Mouse (Mus musculus): ENCODE results near the gene Wbp4. TPM values are rescaled to one million over a fixed set of nuclear protein-coding genes. Genes with fewer than 3 reads are reported as not detected.
"Not testable (repeated sequence)": the region's sequence is repeated elsewhere in the genome, so short reads cannot be mapped to it uniquely, and the experiment has no call there.

The Wbp4 gene
- polyA plus RNA-seq, 1 experiment from 2014 or later = 43.9 TPM

GRCm38 (mm10) chr14:79480624-79481338 lies 539 bp downstream of the Wbp4 start, which contains the start of gene Elf1:
Elf1 (plus strand) TSS chr14:79481194.
- under 1% methylated on average over 92 of the region's 96 CpGs for WGBS
- Histone ChIP-seq H3K4me2 (peak within 1 kb of the TSS; percentile 66), H3K36me3 (peaks cover 12% of the 10 kb centered on the region), H3K4me1 (replicated peaks) (peaks cover 31% of the 10 kb centered on the region), H3K4me3 (peak within 1 kb of the TSS; percentile 89), H3K27ac (peak within 1 kb of the TSS; percentile 100), H3K9me3 (no peaks in the 10 kb centered on the region), H3K27me3 (no peaks in the 10 kb centered on the region), H3K9ac (peak within 1 kb of the TSS; percentile 97)
- ATAC-seq (ENCODE audit: low FRiP score) = peak; percentile 80

GRCm38 (mm10) chr14:79473384-79473783 lies 7.9 kb downstream of the Wbp4 start:
- 92% methylated on average over 2 of the region's 2 CpGs for WGBS

GRCm38 (mm10) chr14:79467621-79468020 lies 13.7 kb downstream of the Wbp4 start:
- Histone ChIP-seq H3K4me1 (replicated peaks) (no peaks in the 10 kb centered on the region), H3K36me3 (peaks cover 79% of the 10 kb centered on the region), H3K4me3 (no peak overlapping the region), H3K9me3 (no peaks in the 10 kb centered on the region), H3K9ac (no peak overlapping the region), H3K27ac (no peak overlapping the region), H3K27me3 (no peaks in the 10 kb centered on the region), H3K4me2 (no peak overlapping the region)
- 28% methylated on average over 3 of the region's 3 CpGs for WGBS
- no peak for ATAC-seq (ENCODE audit: low FRiP score)

More at GRCm38 (mm10) chr14:79473384-79473783, 7.9 kb downstream of the Wbp4 start:
- 0 out of 2 replicates have a peak, but pooled peaks cover 2% of the 10 kb centered on the region for H3K4me1 ChIP-seq (replicated peaks)
- no peaks in the 10 kb centered on the region for H3K27me3 ChIP-seq
- no peak overlapping the region for H3K27ac ChIP-seq
- ATAC-seq (ENCODE audit: low FRiP score) = no peak
- peaks cover 76% of the 10 kb centered on the region for H3K36me3 ChIP-seq
- H3K9me3 ChIP-seq = no peaks in the 10 kb centered on the region
- H3K4me3 ChIP-seq = no peak overlapping the region
- H3K4me2 ChIP-seq = no peak overlapping the region
- H3K9ac ChIP-seq = no peak overlapping the region

GRCm38 (mm10) chr14:79465623-79466022 lies 15.7 kb downstream of the Wbp4 start:
- Histone ChIP-seq H3K9ac (no peak overlapping the region), H3K4me1 (replicated peaks) (no peaks in the 10 kb centered on the region), H3K4me2 (no peak overlapping the region), H3K27me3 (no peaks in the 10 kb centered on the region), H3K36me3 (peaks cover 76% of the 10 kb centered on the region), H3K9me3 (no peaks in the 10 kb centered on the region), H3K4me3 (no peak overlapping the region), H3K27ac (no peak overlapping the region)
- 93% methylated on average over 1 of the region's 1 CpGs for whole genome bisulfite sequencing
- ATAC-seq (ENCODE audit: low FRiP score) = no peak

GRCm38 (mm10) chr14:79460988-79461387 lies 20.3 kb downstream of the Wbp4 start:
- Histone ChIP-seq H3K27ac (no peak overlapping the region), H3K4me3 (no peak overlapping the region), H3K9me3 (no peaks in the 10 kb centered on the region), H3K9ac (no peak overlapping the region), H3K27me3 (no peaks in the 10 kb centered on the region), H3K36me3 (peaks cover 49% of the 10 kb centered on the region), H3K4me1 (replicated peaks) (no peaks in the 10 kb centered on the region), H3K4me2 (no peak overlapping the region)
- WGBS = 96% methylated on average over 4 of the region's 4 CpGs
- ATAC-seq (ENCODE audit: low FRiP score) = no peak

GRCm38 (mm10) chr14:79460401-79460800 lies 20.9 kb downstream of the Wbp4 start:
- no peaks in the 10 kb centered on the region for H3K27me3 ChIP-seq
- no peak overlapping the region for H3K27ac ChIP-seq
- H3K4me1 ChIP-seq (replicated peaks) = no peaks in the 10 kb centered on the region
- 91% methylated on average over 1 of the region's 1 CpGs for WGBS
- no peak overlapping the region for H3K4me2 ChIP-seq
- H3K4me3 ChIP-seq = no peak overlapping the region
- H3K9ac ChIP-seq = no peak overlapping the region
- no peaks in the 10 kb centered on the region for H3K9me3 ChIP-seq
- no peak for ATAC-seq (ENCODE audit: low FRiP score)
- H3K36me3 ChIP-seq = peaks cover 43% of the 10 kb centered on the region

- H3K9me3 ChIP-seq; H3K36me3 ChIP-seq; H3K27ac ChIP-seq; H3K9ac ChIP-seq; H3K4me2 ChIP-seq; H3K27me3 ChIP-seq; H3K4me3 ChIP-seq; H3K4me1 ChIP-seq (replicated peaks): not testable (repeated sequence)
- WGBS = 94% methylated on average over 7 of the region's 10 CpGs
- ATAC-seq (ENCODE audit: low FRiP score) = peak; percentile 40
These were observed 28.8 kb downstream of the Wbp4 start for GRCm38 (mm10) chr14:79452591-79452934.

- Histone ChIP-seq H3K4me3 (peak within 1 kb of the TSS; percentile 57), H3K9ac (peak within 1 kb of the TSS; percentile 64), H3K4me2 (peak within 1 kb of the TSS; percentile 72)
- not testable (repeated sequence) for H3K36me3 ChIP-seq; H3K27me3 ChIP-seq; H3K4me1 ChIP-seq (replicated peaks); H3K27ac ChIP-seq; H3K9me3 ChIP-seq
- WGBS = 17% methylated on average over 36 of the region's 89 CpGs
- peak; percentile 89 for ATAC-seq (ENCODE audit: low FRiP score)
These were observed 29.4 kb downstream of the Wbp4 start, which contains the start of gene Kbtbd6 for GRCm38 (mm10) chr14:79451681-79452590. Kbtbd6 (plus strand) TSS chr14:79451835.

- H3K27me3 ChIP-seq = no peaks in the 10 kb centered on the region
- peak; percentile 81 for ATAC-seq (ENCODE audit: low FRiP score)
- H3K9ac ChIP-seq = peak overlapping the region; percentile 4
- no peaks in the 10 kb centered on the region for H3K36me3 ChIP-seq
- peak overlapping the region; percentile 47 for H3K4me2 ChIP-seq
- WGBS = 16% methylated on average over 16 of the region's 16 CpGs
- H3K27ac ChIP-seq = peak overlapping the region; percentile 87
- peaks cover 20% of the 10 kb centered on the region for H3K4me1 ChIP-seq (replicated peaks)
- H3K4me3 ChIP-seq = peak overlapping the region; percentile 27
- H3K9me3 ChIP-seq = no peaks in the 10 kb centered on the region
These were observed 36.2 kb downstream of the Wbp4 start for GRCm38 (mm10) chr14:79445055-79445620.

GRCm38 (mm10) chr14:79444601-79445000 lies 36.7 kb downstream of the Wbp4 start:
- ATAC-seq (ENCODE audit: low FRiP score) = peak; percentile 40
- H3K27ac ChIP-seq = peak overlapping the region; percentile 87
- WGBS = 68% methylated on average over 9 of the region's 9 CpGs
- H3K4me3 ChIP-seq = peak overlapping the region; percentile 27; the same call in 1 of the 2 replicates
- no peaks in the 10 kb centered on the region for H3K9me3 ChIP-seq
- no peak overlapping the region for H3K9ac ChIP-seq
- H3K36me3 ChIP-seq = no peaks in the 10 kb centered on the region
- peaks cover 20% of the 10 kb centered on the region for H3K4me1 ChIP-seq (replicated peaks)
- H3K27me3 ChIP-seq = no peaks in the 10 kb centered on the region
- H3K4me2 ChIP-seq = peak overlapping the region; percentile 47

- Histone ChIP-seq H3K9me3 (no peaks in the 10 kb centered on the region), H3K27me3 (no peaks in the 10 kb centered on the region), H3K4me1 (replicated peaks) (peaks cover 20% of the 10 kb centered on the region), H3K4me2 (no peak overlapping the region), H3K27ac (no peak overlapping the region), H3K9ac (no peak overlapping the region), H3K36me3 (no peaks in the 10 kb centered on the region), H3K4me3 (no peak overlapping the region)
- WGBS = 87% methylated on average over 5 of the region's 5 CpGs
- ATAC-seq (ENCODE audit: low FRiP score) = no peak
These were observed 39.9 kb downstream of the Wbp4 start for GRCm38 (mm10) chr14:79441441-79441840.

- no peak overlapping the region for H3K4me2 ChIP-seq
- no peak for ATAC-seq (ENCODE audit: low FRiP score)
These were observed 40.7 kb downstream of the Wbp4 start for GRCm38 (mm10) chr14:79440655-79441054.

More at GRCm38 (mm10) chr14:79440655-79441054, 40.7 kb downstream of the Wbp4 start:
- Histone ChIP-seq H3K4me3 (no peak overlapping the region), H3K4me1 (replicated peaks) (peaks cover 17% of the 10 kb centered on the region), H3K9ac (no peak overlapping the region), H3K36me3 (no peaks in the 10 kb centered on the region), H3K27ac (no peak overlapping the region), H3K27me3 (no peaks in the 10 kb centered on the region), H3K9me3 (no peaks in the 10 kb centered on the region)
- WGBS = 92% methylated on average over 2 of the region's 2 CpGs
